Mouse (Mus musculus) cerebellum, adult 18-20 months (tissue): ENCODE measurements around the gene Shc3.

Source experiments
- DNase-seq, 2 experiments: peaks; one replicate each; pipeline ENCODE4 v3.0.0; 2021

Gene Shc3

GRCm38 (mm10) chr13:51568911-51569684 lies at the start of gene Shc3:
TSS of gene Shc3 (minus strand) at chr13:51569419.
- peak; percentile 70 to 74 for DNase-seq

- no peak for DNase-seq
Measured at GRCm38 (mm10) chr13:51618602-51619001, 49.4 kb upstream of the Shc3 start.

DNA sequence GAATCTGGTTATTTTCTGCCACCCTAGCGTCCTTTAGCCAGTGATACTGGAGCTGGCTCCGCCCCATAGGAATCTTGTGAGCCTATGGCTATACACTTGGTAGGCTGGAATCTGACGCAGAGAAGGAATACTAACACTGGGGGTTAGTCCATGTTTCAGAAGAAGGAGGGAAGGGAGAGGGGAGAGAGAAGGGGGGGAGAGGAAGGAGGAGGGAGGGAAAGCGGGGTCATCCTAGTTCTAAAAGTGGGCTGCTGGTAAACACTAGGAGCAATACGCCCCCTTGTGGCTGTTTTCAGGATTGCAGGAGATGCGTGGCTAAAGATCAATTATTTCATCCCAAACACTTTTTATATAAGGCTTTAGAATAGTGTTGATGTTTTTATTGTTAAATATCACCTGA lies 48.6 kb upstream of the Shc3 start:
- DNase-seq = peak; percentile 32 to 60

DNA sequence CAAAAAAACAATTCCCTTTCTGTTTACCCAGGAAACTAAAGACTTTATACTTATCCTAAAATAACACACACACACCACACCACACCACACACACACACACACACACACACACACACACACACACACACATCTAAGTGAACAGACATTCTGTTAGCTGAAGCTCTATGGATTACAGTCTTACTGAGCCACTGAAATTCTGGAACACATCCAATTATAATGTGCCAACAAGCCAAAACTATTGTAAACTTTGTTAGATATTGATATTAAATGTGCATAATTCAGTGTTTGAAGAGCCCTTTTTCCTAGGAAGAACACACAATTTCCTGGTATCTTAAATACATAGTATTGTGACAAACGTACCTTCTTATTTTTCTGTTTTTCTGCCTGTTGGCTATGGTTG lies 48.1 kb upstream of the Shc3 start:
- no peak for DNase-seq

- peak in 1 of 2 experiments; percentile 5 for DNase-seq
Measured at GRCm38 (mm10) chr13:51616417-51617044, 47.3 kb upstream of the Shc3 start.

DNA sequence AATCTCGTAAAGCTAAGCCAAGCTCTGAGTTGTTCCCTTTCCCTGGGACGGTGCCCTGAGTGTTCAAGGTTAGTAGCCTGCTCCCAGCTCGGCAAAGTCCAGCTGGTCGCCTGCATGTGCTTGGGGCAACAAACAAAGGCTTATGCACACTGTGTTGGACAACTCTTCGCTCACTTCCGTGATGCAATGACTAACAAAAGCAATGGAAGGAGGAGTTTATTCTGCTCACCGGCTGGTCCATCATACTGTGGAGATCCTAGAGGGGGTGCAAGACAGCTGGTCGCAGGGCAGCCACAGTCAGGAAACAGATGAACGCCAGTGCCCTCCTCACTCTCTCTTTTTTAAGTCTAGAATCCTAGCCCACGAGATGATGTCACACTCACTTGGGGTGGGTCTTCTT lies 46.6 kb upstream of the Shc3 start:
- no peak for DNase-seq

- DNase-seq = no peak
Measured at GRCm38 (mm10) chr13:51611500-51611899, 42.3 kb upstream of the Shc3 start.

GRCm38 (mm10) chr13:51611060-51611459 lies 41.8 kb upstream of the Shc3 start:
- no peak for DNase-seq

DNA sequence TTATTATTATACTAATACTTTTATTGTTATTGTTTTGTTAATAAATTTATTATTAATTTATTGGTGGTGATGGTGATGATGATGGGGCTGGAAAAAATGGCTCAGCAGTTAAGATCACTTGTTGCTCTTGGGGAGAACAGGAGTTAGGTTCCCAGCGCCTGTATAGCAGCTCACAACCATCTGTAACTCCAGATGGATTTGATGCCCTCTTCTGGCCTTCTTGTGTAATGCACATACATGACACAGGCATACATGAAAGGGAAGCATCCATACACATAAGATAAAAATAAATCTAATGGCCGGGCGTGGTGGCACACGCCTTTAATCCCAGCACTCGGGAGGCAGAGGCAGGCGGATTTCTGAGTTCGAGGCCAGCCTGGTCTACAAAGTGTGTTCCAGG lies 40.0 kb upstream of the Shc3 start:
- DNase-seq = no peak

DNA sequence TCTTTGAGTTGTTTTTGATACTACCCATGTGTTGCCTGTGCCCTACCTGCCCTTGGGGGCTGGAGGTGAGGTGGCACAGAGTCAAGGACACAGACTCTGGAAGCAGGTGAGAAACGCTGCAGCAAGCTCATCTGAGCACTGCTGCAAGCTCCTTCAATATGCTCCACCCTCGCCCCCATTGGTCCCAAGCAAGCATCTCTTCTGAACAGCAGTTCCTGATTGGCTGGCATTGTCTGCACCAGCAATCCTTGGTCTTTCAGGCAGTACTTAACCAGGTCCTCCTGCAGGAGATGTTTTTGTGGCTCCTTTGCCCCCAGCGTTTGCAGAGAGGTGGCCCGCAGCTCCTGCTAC lies 34.6 kb upstream of the Shc3 start:
- DNase-seq = peak in 1 of 2 experiments; percentile 9

DNA sequence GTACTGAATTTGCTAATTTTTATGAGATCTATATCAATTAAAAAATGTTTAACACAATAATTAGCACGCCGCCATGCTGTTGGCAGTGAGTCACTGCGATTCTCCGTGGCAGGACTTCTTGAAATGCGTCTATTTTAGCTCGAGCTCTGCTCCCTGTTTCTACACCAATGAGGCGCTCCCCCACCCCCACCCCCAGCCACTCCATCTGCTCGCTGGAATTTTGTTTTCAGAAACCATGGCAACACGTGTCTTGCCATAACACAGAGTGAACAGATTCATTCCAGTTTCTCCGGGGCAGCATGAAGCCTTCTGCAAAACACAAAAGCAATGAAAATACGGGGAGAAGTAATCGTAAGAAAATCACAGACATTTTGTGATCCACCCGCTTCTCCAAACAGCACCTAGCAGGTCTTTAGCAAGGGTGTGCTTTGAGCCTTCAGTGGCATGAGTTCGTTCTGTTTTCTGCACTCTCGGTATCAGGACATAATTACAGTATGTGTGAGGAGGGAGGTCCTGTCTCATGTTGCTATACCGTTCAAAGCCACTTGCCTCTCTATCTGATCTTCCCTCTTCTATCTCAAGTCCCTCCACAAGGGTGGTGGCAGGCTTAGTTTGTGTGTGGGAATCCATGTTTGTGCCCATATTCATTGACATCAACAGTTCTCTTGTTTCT lies 34.1 kb upstream of the Shc3 start:
- peak; percentile 14 to 21 for DNase-seq

- DNase-seq = no peak
Measured at GRCm38 (mm10) chr13:51602764-51603163, 33.5 kb upstream of the Shc3 start.

DNA sequence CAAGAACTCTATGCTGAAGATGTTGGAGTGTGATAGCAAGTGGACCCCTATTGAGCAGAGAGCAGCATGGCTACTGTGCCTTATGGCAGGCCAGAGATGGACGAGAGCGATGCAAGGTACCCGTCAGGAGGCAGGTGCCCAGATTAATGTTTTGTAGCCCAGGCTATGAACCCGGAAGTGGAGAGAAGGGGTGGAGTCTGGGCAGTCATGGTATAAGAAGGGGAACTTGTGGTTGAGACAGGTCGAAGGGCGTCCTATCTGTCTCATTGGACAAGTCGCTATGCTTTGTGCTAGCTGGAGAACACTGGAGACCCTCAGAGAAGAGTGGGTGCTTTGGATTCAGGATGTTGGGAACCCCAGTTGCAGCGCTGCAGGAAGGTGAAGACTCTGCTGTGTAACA lies 30.9 kb upstream of the Shc3 start:
- no peak for DNase-seq

- DNase-seq = no peak
Measured at GRCm38 (mm10) chr13:51598063-51598462, 28.8 kb upstream of the Shc3 start.

- DNase-seq = no peak
Measured at GRCm38 (mm10) chr13:51595404-51595803, 26.2 kb upstream of the Shc3 start.

DNA sequence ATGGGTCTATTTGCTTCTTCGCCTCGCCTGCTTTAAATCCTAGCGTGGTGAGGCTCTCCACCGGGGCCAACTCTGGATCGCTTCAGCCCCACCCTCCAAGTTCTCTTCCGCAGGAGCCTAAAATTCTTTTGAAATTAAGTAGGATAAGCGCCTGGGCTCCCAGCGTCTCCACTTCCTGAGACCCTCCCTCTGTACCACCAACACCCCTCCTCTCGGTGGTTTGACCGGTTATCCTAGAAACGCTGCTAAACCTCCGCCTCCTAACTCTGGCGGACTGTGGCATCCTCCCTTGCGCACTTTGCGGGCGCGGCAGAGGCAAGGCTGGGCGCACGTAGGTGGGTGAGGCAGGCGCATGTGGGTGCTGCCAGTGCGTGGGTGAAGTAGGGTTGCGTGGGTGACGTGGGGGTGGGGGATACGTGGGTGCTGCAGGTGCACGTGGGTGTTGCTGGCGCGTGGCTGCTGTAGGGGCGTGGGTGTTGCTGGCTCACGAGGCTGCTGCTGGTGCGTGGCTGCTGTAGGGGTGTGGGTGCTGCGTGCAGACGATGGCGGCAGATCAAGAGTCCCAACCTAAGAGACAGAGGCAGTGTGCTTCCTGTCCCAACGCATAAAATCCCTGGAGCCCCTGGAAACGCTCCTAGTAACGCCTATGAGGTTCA lies 25.6 kb upstream of the Shc3 start:
- no peak for DNase-seq

- no peak for DNase-seq
Measured at GRCm38 (mm10) chr13:51588005-51588404, 18.8 kb upstream of the Shc3 start.

GRCm38 (mm10) chr13:51582204-51582603 lies 13.0 kb upstream of the Shc3 start:
- no peak for DNase-seq

DNA sequence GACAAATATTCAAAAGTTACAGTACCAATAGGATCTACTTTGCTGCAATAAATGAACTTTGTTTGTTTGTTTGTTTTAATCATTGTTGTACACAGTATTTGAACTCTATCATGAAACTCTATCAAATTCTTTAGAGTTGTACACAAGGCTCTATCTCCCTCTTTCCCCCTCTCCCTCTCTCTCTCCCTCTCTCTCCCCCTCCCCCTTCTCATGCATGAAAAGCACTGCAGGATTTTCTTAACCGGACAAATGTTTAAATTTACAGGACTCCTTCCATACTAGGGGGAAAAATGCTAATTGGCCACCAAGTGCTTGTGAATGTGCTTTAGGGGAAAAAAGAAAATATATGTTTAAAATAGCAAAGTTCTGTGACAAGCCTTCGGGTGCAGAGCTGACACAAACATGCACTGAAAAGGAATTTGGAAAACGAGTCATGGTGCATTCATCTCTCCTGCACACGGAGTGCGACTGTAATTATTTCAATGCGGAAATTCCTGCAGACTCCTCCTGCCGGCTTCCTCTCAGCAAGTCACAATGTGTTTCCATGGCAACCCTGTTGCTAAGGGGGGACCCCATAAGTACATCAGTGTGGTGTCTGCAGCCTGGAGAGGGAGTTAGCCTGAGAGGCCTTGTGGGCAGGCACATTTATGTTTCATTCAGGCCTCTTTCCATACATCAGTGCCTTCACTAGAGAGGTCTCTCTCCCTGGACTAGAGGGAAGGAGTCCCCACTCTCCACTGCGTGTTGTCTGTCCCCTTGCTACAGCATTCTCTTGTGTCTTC lies 11.2 kb upstream of the Shc3 start:
- DNase-seq = no peak

DNA sequence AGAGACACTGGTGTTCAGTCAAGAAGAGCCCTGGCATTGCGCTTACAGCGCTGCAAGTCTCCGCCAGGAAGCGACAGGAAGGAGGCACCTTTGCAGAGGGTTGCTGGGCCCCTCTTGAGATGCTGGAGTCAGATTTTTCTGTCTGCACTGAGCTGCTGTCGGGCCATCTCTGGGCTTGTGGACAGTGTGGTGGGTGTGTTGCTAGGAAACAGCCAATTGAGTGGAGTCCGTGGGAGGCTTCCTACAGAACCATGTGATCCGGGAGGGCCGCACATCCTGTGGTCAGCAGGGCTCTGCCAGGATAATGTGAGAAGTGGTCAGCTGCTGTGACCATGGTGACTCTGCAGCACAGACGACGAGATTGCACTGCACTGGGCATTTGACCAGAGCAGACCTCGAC lies 4.6 kb upstream of the Shc3 start:
- DNase-seq = no peak

DNA sequence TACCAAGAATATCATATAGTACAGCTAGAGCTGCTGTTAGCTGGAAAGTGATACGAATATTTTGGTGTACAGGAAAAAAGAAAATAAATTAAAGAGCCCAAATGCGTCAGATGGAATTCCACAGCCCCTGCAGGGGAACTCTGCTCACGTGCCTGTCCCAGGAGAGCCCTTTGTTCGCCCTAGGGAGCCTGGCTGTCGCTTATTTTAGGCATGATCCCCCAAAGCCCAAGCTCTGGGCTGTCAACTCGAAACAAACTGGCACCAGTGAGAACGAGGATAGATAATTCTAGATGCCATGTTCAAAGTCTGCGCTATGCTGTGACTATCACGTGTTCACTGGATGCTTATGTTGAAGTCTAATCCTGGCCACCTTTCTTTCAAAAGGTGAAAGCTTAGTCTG lies 892 bp upstream of the Shc3 start:
- no peak for DNase-seq

DNA sequence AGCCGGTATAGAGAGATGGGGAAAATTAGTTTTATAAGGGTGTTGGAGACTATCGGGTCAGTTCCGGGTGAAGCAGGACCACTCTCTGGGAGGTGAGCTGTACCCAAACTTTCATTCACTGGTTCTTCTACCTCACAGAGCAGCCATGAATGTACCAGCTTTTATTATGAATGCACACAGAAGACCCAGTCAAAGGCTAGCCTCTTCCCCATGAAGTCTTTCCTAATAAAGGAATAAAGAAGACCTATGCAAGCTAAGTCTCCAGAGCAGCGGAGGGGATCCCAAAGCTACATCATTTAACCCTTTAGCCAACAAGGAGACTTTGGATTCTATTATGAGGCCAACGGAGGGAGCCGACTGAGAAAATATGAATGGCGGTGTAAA lies 458 bp upstream of the Shc3 start:
- peak in 1 of 2 experiments; percentile 30 for DNase-seq

DNA sequence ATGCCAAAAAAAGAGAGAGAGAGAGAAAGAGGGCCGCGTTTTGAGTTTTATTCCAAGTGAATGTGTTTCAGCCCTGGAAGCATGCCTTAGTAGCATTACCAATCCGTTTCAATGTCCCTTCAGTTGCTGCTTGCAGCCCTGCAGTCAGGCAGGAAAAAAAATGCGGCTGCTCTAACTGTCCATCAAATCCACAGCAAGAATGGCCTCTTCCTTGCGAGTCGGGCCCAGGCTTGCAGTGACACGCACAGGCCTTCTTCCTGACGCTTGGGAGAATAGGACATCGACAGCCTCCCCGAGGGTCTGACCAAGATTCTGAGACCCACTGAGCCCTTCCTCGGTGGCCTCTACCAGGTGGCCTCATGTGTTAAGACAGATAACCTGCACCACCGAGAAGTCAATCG lies 718 bp downstream of the Shc3 start:
- peak in 1 of 2 experiments; percentile 9 for DNase-seq
